Mouse (Mus musculus) spleen, postnatal 4 days (tissue): ENCODE data around the gene Ruvbl2.

Experiments used
- DNase-seq, 2 experiments: peaks; one replicate each; pipeline ENCODE4 v3.0.0; 2022; ENCODE audit warnings: low spot score in 2 of 2

Ruvbl2 gene

GRCm38 (mm10) chr7:45433835-45434202 is 4.1 kb downstream of the Ruvbl2 start:
- no peak for DNase-seq

GRCm38 (mm10) chr7:45426556-45426955 is 11.3 kb downstream of the Ruvbl2 start:
- DNase-seq = no peak

GRCm38 (mm10) chr7:45421194-45421593 is 16.7 kb downstream of the Ruvbl2 start:
- no peak for DNase-seq

GRCm38 (mm10) chr7:45420615-45420919 is 17.3 kb downstream of the Ruvbl2 start, which contains the start of gene Lhb:
Gene Lhb (plus strand): TSS chr7:45420820.
- DNase-seq = no peak

- DNase-seq = no peak
Observed at GRCm38 (mm10) chr7:45419859-45420614, 17.9 kb downstream of the Ruvbl2 start.

GRCm38 (mm10) chr7:45417962-45418492 is 19.9 kb downstream of the Ruvbl2 start:
- DNase-seq = no peak

GRCm38 (mm10) chr7:45415636-45416035 is 22.3 kb downstream of the Ruvbl2 start:
- no peak for DNase-seq

- no peak for DNase-seq
Observed at GRCm38 (mm10) chr7:45414740-45415224, 23.1 kb downstream of the Ruvbl2 start.

GRCm38 (mm10) chr7:45413864-45414739 is 23.8 kb downstream of the Ruvbl2 start:
- no peak for DNase-seq

- no peak for DNase-seq
Observed at GRCm38 (mm10) chr7:45413113-45413863, 24.6 kb downstream of the Ruvbl2 start, which contains the start of gene Ntf5. Gene Ntf5 (plus strand): TSS chr7:45413695.

GRCm38 (mm10) chr7:45412421-45412820 is 25.5 kb downstream of the Ruvbl2 start:
- no peak for DNase-seq

- DNase-seq = peak in 1 of 2 experiments; percentile 55
Observed at GRCm38 (mm10) chr7:45409497-45410163, 28.3 kb downstream of the Ruvbl2 start.

GRCm38 (mm10) chr7:45408949-45409348 is 28.9 kb downstream of the Ruvbl2 start:
- DNase-seq = peak in 1 of 2 experiments; percentile 59

GRCm38 (mm10) chr7:45408351-45408750 is 29.5 kb downstream of the Ruvbl2 start:
- peak in 1 of 2 experiments; percentile 51 for DNase-seq

- DNase-seq = peak in 1 of 2 experiments; percentile 50
Observed at GRCm38 (mm10) chr7:45407836-45408235, 30.1 kb downstream of the Ruvbl2 start.

- peak in 1 of 2 experiments; percentile 62 for DNase-seq
Observed at GRCm38 (mm10) chr7:45406157-45407156, 31.4 kb downstream of the Ruvbl2 start.

- DNase-seq = peak; percentile 77 to 93
Observed at GRCm38 (mm10) chr7:45405091-45406075, 32.5 kb downstream of the Ruvbl2 start, which contains the start of gene Kcna7. Gene Kcna7 (plus strand): TSS chr7:45405653.

GRCm38 (mm10) chr7:45403532-45404261 is 34.2 kb downstream of the Ruvbl2 start:
- peak; percentile 59 to 86 for DNase-seq
